In the genomic region with DNA sequence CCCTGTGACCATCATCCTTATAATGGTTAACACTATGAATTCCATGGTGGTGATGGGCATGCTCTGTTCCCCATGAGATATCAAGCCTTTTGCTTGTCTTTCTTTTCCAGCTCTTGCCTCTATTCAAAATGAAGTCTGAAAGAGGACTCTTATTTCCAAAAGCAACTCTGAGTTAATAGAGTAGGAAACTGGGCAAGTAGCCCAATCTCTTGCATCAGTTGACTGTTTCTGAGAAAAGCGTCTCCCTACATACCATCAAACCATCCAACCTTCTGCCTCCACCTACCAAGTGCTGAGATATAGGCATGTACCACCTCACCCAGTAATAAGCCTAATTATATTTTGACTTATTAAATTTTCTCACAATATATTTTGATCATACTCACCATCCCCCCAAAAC, we compare ENCODE assay signal across 20 mouse cellular contexts.
DNase-seq lines count a peak whose midpoint lies in the region; ATAC-seq and TF ChIP-seq lines count a peak whose summit lies in the region.
"Had no signal": no experiment of that assay in that cellular context is flagged by ENCODE, and none has a peak within 500 bp of the region (broad histone marks: within the 10 kb centered on the region; RNA-seq: fewer than 3 reads in every experiment).

No protein-coding gene starts in this region.

- ATAC-seq in hindbrain, postnatal 0 days, result no peak
- no peak for ATAC-seq in hindbrain, embryonic 16.5 days
- ATAC-seq in limb, embryonic 14.5 days (ENCODE audit: low FRiP score, low read depth), result no peak
- peak; percentile 61 for ATAC-seq in Patski
- ATAC-seq: forebrain, postnatal 0 days; intestine, embryonic 15.5 days had no signal

- H3K4me2 ChIP-seq in hindbrain, postnatal 0 days (ENCODE audit: low read depth, low read length), result no peak overlapping the region
- H3K4me2 ChIP-seq in hindbrain, embryonic 16.5 days (ENCODE audit: low read length), result no peak overlapping the region
- no peak overlapping the region for H3K4me2 ChIP-seq in limb, embryonic 14.5 days (replicated peaks; ENCODE audit: low read depth, low read length, severe bottlenecking)
- H3K4me2 ChIP-seq: embryonic facial prominence, embryonic 15.5 days; forebrain, embryonic 12.5 days; heart, embryonic 13.5 days; hindbrain, embryonic 12.5 days; intestine, embryonic 15.5 days had no signal

- H3K36me3 ChIP-seq in hindbrain, postnatal 0 days (ENCODE audit: insufficient read depth, low read length), result no peaks in the 10 kb centered on the region
- no peaks in the 10 kb centered on the region for H3K36me3 ChIP-seq in hindbrain, embryonic 16.5 days (ENCODE audit: control insufficient read depth, insufficient read depth, low read length)
- no peaks in the 10 kb centered on the region for H3K36me3 ChIP-seq in limb, embryonic 14.5 days (ENCODE audit: control insufficient read depth, insufficient read depth, low read length)
- no peaks in the 10 kb centered on the region for H3K36me3 ChIP-seq in limb, embryonic 10.5 days
- H3K36me3 ChIP-seq: embryonic facial prominence, embryonic 15.5 days; forebrain, embryonic 12.5 days; heart, embryonic 13.5 days; hindbrain, embryonic 12.5 days; intestine, embryonic 15.5 days had no signal

- H3K27me3 ChIP-seq in hindbrain, postnatal 0 days (ENCODE audit: insufficient read depth, low read length), result no peaks in the 10 kb centered on the region
- no peaks in the 10 kb centered on the region for H3K27me3 ChIP-seq in hindbrain, embryonic 16.5 days (replicated peaks; ENCODE audit: control insufficient read depth, insufficient read depth, low read length)
- no peaks in the 10 kb centered on the region for H3K27me3 ChIP-seq in limb, embryonic 14.5 days (ENCODE audit: control insufficient read depth, insufficient read depth, low read length)
- no peaks in the 10 kb centered on the region for H3K27me3 ChIP-seq in limb, embryonic 10.5 days (ENCODE audit: low read depth, poor library complexity, severe bottlenecking)
- no peaks in the 10 kb centered on the region for H3K27me3 ChIP-seq in Patski
- H3K27me3 ChIP-seq: CH12.LX; embryonic facial prominence, embryonic 15.5 days; forebrain, embryonic 12.5 days; heart, embryonic 13.5 days; hindbrain, embryonic 12.5 days; intestine, embryonic 15.5 days had no signal

- H3K4me3 ChIP-seq in hindbrain, postnatal 0 days (ENCODE audit: low read length), result no peak overlapping the region
- H3K4me3 ChIP-seq in hindbrain, embryonic 16.5 days (ENCODE audit: low read length), result no peak overlapping the region
- H3K4me3 ChIP-seq in limb, embryonic 14.5 days (replicated peaks; ENCODE audit: low read length), result no peak overlapping the region
- H3K4me3 ChIP-seq in limb, embryonic 10.5 days, result no peak overlapping the region
- no peak overlapping the region for H3K4me3 ChIP-seq in gastrocnemius, adult 2 months
- H3K4me3 ChIP-seq: embryonic facial prominence, embryonic 15.5 days; forebrain, embryonic 12.5 days; heart, embryonic 13.5 days; hindbrain, embryonic 12.5 days; intestine, embryonic 15.5 days had no signal

- no peaks in the 10 kb centered on the region for H3K9me3 ChIP-seq in hindbrain, postnatal 0 days (ENCODE audit: low read length)
- no peaks in the 10 kb centered on the region for H3K9me3 ChIP-seq in hindbrain, embryonic 16.5 days (ENCODE audit: control insufficient read depth, low read length)
- H3K9me3 ChIP-seq in limb, embryonic 14.5 days (ENCODE audit: control insufficient read depth, low read length), result no peaks in the 10 kb centered on the region
- H3K9me3 ChIP-seq in limb, embryonic 10.5 days (replicated peaks), result no peaks in the 10 kb centered on the region
- H3K9me3 ChIP-seq: embryonic facial prominence, embryonic 15.5 days; forebrain, embryonic 12.5 days; heart, embryonic 13.5 days; hindbrain, embryonic 12.5 days; intestine, embryonic 15.5 days had no signal

- in situ Hi-C loops in Patski (cut with MboI; ENCODE audit: low pct_unique_long_range_greater_than_20kb), result no loop called here

- no peaks in the 10 kb centered on the region for H3K4me1 ChIP-seq in hindbrain, postnatal 0 days (ENCODE audit: insufficient read depth, low read length)
- no peaks in the 10 kb centered on the region for H3K4me1 ChIP-seq in hindbrain, embryonic 16.5 days (ENCODE audit: control insufficient read depth, insufficient read depth, low read depth, low read length)
- no peaks in the 10 kb centered on the region for H3K4me1 ChIP-seq in limb, embryonic 14.5 days (ENCODE audit: control insufficient read depth, insufficient read depth, low read length)
- no peaks in the 10 kb centered on the region for H3K4me1 ChIP-seq in limb, embryonic 10.5 days
- H3K4me1 ChIP-seq: embryonic facial prominence, embryonic 15.5 days; forebrain, embryonic 12.5 days; hindbrain, embryonic 12.5 days; intestine, embryonic 15.5 days had no signal

- TF ChIP-seq POLR2A in limb, embryonic 14.5 days (IDR thresholded peaks at IDR 0.05; ENCODE audit: borderline replicate concordance, extremely low read depth, insufficient read depth, insufficient read length), result no peak

- no peak for TF ChIP-seq CTCF in hindbrain, postnatal 0 days (IDR thresholded peaks at IDR 0.05; ENCODE audit: low read depth)
- no peak for TF ChIP-seq CTCF in Patski (IDR thresholded peaks at IDR 0.05)
- no peak for TF ChIP-seq CTCF in gastrocnemius, adult 2 months (IDR thresholded peaks at IDR 0.05)

- POLR2A ChIA-PET in Patski (lab: Charles Lee), result interaction anchor here (0.6 kb wide), 1 partner anchor 21 kb away, joined by 3 read pairs; no protein-coding TSS in a partner anchor

- no peak overlapping the region for H3K27ac ChIP-seq in hindbrain, postnatal 0 days
- no peak overlapping the region for H3K27ac ChIP-seq in hindbrain, embryonic 16.5 days (ENCODE audit: low read depth, low read length)
- H3K27ac ChIP-seq in limb, embryonic 14.5 days (replicated peaks; ENCODE audit: low read depth, low read length), result no peak overlapping the region
- no peak overlapping the region for H3K27ac ChIP-seq in limb, embryonic 10.5 days
- H3K27ac ChIP-seq in gastrocnemius, adult 2 months, result no peak overlapping the region
- H3K27ac ChIP-seq: embryonic facial prominence, embryonic 15.5 days; forebrain, embryonic 12.5 days; heart, embryonic 13.5 days; hindbrain, embryonic 12.5 days; intestine, embryonic 15.5 days had no signal

- intact Hi-C loops in gastrocnemius, adult 2 months (cut with DNase I), result no loop called here

- peak; percentile 16 for DNase-seq in hindbrain, postnatal 0 days (ENCODE audit: low spot score)
- peak; percentile 64 for DNase-seq in limb, embryonic 14.5 days (ENCODE audit: low spot score)
- DNase-seq in limb, embryonic 10.5 days (ENCODE audit: low spot score), result no peak
- DNase-seq in Muller cell, postnatal 12 days (ENCODE audit: inconsistent ontology term), result peak; percentile 57
- DNase-seq in Patski (ENCODE audit: low read depth, low spot score), result peak; percentile 34
- no peak for DNase-seq in gastrocnemius, adult 2 months
- DNase-seq: adrenal gland, postnatal 10 days; cerebellum, adult 18-20 months; cerebellum, postnatal 10 days; embryo, embryonic 11 days; forebrain, postnatal 0 days; gastrocnemius, postnatal 25 days; heart, postnatal 4 days had no signal

- CTCF ChIA-PET in Patski (lab: Charles Lee), result no interaction called here

- no peak overlapping the region for H3K9ac ChIP-seq in hindbrain, postnatal 0 days (replicated peaks; ENCODE audit: low read length)
- H3K9ac ChIP-seq in hindbrain, embryonic 16.5 days (ENCODE audit: low read depth, low read length), result no peak overlapping the region
- H3K9ac ChIP-seq in limb, embryonic 14.5 days (ENCODE audit: low read depth, low read length, severe bottlenecking), result no peak overlapping the region
- H3K9ac ChIP-seq: embryonic facial prominence, embryonic 15.5 days; forebrain, embryonic 12.5 days; forebrain, postnatal 0 days; heart, embryonic 13.5 days; hindbrain, embryonic 12.5 days; intestine, embryonic 15.5 days had no signal

- WGBS in hindbrain, postnatal 0 days, result 51% methylated on average over 1 of the region's 1 CpGs
- WGBS in hindbrain, embryonic 16.5 days, result 79% methylated on average over 1 of the region's 1 CpGs
- WGBS in limb, embryonic 14.5 days, result 70% methylated on average over 1 of the region's 1 CpGs
- WGBS in limb, embryonic 10.5 days, result 90% methylated on average over 1 of the region's 1 CpGs

Comparison
In these comparisons a context has a peak if more than half of its experiments do, and no peak if none do; other contexts are left out.
1. DNase-seq: peak in hindbrain, postnatal 0 days (single experiment), limb, embryonic 14.5 days (single experiment), Muller cell, postnatal 12 days (single experiment) and Patski (single experiment); none in limb, embryonic 10.5 days (single experiment) and gastrocnemius, adult 2 months (single experiment).